Mouse (Mus musculus) C2C12 (cell line): Measurements from ENCODE around the gene Pin4.

Experiments
- CTCF ChIP-seq: IDR thresholded peaks from one replicate; pipeline ENCODE4 v1.5.1; 2011; ENCODE audit not compliant: control insufficient read depth, insufficient read depth, insufficient read length
- MYOD1 ChIP-seq: IDR thresholded peaks from one replicate; pipeline ENCODE4 v1.6.1; 2011; ENCODE audit warnings: low read depth; ENCODE audit not compliant: control insufficient read depth, insufficient read length

DNA sequence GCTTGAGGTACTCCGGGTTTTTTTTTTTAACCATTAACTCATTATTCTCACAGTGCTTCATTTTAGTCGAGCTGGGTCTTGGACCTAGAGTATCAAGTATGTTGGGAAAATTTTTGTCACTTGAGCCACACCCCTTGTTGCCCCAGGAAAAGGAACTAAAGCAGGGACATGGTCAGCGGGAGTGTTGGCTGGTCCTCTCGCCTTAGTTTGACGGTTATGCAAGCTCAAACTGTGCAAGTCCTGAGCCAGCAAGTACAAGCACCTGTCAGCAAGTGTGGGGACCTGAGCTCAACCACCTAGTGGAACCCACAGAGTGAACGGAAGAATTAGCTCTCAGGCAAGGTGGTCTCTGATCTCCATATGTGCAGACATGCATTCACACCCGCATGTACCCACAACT is 17.4 kb upstream of the Pin4 start:
- TF ChIP-seq CTCF (no peak), MYOD1 (no peak)
